Comparison of ENCODE assay signal across 8 mouse cellular contexts in genomic region chr10:21991986-21992833, GRCm38 (mm10).
DNase-seq lines count a peak whose midpoint lies in the region; ATAC-seq and TF ChIP-seq lines count a peak whose summit lies in the region.

No protein-coding gene starts in this region.

- peak overlapping the region; percentile 93 for H3K4me2 ChIP-seq in neural tube, embryonic 12.5 days (replicated peaks)

- ATAC-seq in frontal cortex, adult (ENCODE audit: low TSS enrichment): peak; percentile 16
- ATAC-seq in neural tube, embryonic 12.5 days (ENCODE audit: low FRiP score, low read depth): no peak
- ATAC-seq in megakaryocyte-erythroid progenitor cell, adult 5-6 weeks (replicated peaks; ENCODE audit: low FRiP score, low TSS enrichment, poor library complexity, severe bottlenecking): no peak

- peaks cover 4% of the 10 kb centered on the region; the same call in 1 of the 2 replicates for H3K4me1 ChIP-seq in kidney, adult 2 months (ENCODE audit: control insufficient read depth, insufficient read depth, low read length)
- peaks cover 7% of the 10 kb centered on the region for H3K4me1 ChIP-seq in neural tube, embryonic 12.5 days

- H3K9me3 ChIP-seq in neural tube, embryonic 12.5 days: no peaks in the 10 kb centered on the region

- peak overlapping the region; percentile 70 for H3K27ac ChIP-seq in kidney, adult 2 months (ENCODE audit: insufficient read depth, low read depth, low read length)
- H3K27ac ChIP-seq in neural tube, embryonic 12.5 days: no peak overlapping the region

- H3K36me3 ChIP-seq in kidney, adult 2 months (ENCODE audit: control insufficient read depth, insufficient read depth, low read length): peaks cover 13% of the 10 kb centered on the region
- peaks cover 9% of the 10 kb centered on the region; the same call in 1 of the 2 replicates for H3K36me3 ChIP-seq in neural tube, embryonic 12.5 days

- H3K9ac ChIP-seq in neural tube, embryonic 12.5 days: no peak overlapping the region

- 25% methylated on average over 17 of the region's 17 CpGs for WGBS in kidney, adult 2 months
- WGBS in neural tube, embryonic 12.5 days: 18% methylated on average over 17 of the region's 17 CpGs

- H3K27me3 ChIP-seq in kidney, adult 2 months (replicated peaks; ENCODE audit: control insufficient read depth, insufficient read depth, low read length): no peaks in the 10 kb centered on the region
- H3K27me3 ChIP-seq in neural tube, embryonic 12.5 days (replicated peaks): peaks cover 10% of the 10 kb centered on the region

- peak overlapping the region; percentile 53 for H3K4me3 ChIP-seq in kidney, adult 2 months (ENCODE audit: insufficient read depth, low read depth, low read length)
- H3K4me3 ChIP-seq in neural tube, embryonic 12.5 days: no peak overlapping the region

- TF ChIP-seq POLR2A in kidney, adult 2 months (IDR thresholded peaks at IDR 0.05; ENCODE audit: low read depth, low read length): no peak

- DNase-seq in frontal cortex, postnatal 25 days (ENCODE audit: low spot score in 2 of 2): no peak
- DNase-seq in brain, adult 2 months (ENCODE audit: low read depth, low spot score): peak; percentile 67
- peak; percentile 54 for DNase-seq in heart, adult 8-10 months (ENCODE audit: low spot score)
- peak; percentile 78 for DNase-seq in kidney, adult 2 months
- peak; percentile 78 to 85 for DNase-seq in lung, adult 18-20 months

- no peak for TF ChIP-seq CTCF in kidney, adult 2 months (conservative IDR thresholded peaks at IDR 0.05; ENCODE audit: insufficient read depth, insufficient read length, low read depth, low read length)

Comparison
In these comparisons a context has a peak if more than half of its experiments do, and no peak if none do; other contexts are left out.
1. DNase-seq: peak in brain, adult 2 months (single experiment), heart, adult 8-10 months (single experiment), kidney, adult 2 months (single experiment) and lung, adult 18-20 months (2 of 2); none in frontal cortex, postnatal 25 days (0 of 2).